Mouse (Mus musculus): ENCODE data around the gene Gm11084. TPM values are rescaled to one million over a fixed set of nuclear protein-coding genes. Genes with fewer than 3 reads are reported as not detected.

Gm11084 gene
- polyA plus RNA-seq, 1 experiment from 2014 or later, result not detected

DNA sequence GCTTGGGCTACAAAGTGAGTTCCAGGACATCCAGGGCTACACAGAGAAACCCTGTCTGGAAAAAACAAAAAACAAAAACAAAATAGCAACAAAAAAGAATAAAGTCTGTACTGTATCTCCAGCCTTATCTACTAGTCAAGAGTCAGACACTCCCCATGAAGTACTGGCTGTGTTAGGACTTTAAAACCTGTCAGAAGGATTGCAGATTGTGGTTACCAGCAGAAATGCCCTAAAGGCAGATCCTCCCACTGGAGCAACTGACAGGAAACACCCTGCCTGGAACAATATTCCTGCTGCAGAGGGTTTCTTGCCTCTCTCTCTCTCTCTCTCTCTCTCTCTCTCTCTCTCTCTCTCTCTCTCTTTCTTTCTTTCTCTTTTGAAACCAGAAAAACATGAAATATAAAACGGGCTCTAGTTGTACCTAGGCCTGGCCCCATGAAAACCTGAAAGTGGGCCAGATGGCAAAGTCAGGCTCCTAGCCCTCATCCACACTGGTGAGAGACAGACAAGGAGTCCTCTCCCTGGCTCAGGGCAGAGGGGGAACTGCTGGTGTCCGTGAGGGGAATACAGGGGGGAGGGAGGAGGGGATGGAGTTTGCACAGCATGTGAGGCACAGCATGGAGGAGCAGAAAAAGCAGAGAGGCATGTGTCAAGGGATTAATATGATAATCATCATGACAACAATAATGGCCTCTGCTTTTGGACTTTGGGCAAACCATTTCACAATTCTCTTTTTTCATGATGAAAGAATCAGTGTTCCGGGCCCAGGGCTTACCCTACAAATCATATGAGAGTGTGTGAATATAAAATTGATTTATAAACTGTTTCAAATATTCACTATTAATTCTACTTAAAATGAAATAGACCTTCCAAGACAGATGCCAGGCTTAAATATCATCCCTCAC, 19.3 kb upstream of the Gm11084 start:
- Histone ChIP-seq H3K36me3 (no peaks in the 10 kb centered on the region), H3K4me3 (replicated peaks) (no peak overlapping the region), H3K4me1 (peaks cover 25% of the 10 kb centered on the region), H3K9me3 (no peaks in the 10 kb centered on the region), H3K4me2 (no peak overlapping the region), H3K27me3 (replicated peaks) (no peaks in the 10 kb centered on the region), H3K9ac (no peak overlapping the region), H3K27ac (peak overlapping the region; percentile 91)
- ATAC-seq (ENCODE audit: insufficient read depth, low FRiP score, low read depth), result no peak
- 40% methylated on average over 3 of the region's 3 CpGs for whole genome bisulfite sequencing

DNA sequence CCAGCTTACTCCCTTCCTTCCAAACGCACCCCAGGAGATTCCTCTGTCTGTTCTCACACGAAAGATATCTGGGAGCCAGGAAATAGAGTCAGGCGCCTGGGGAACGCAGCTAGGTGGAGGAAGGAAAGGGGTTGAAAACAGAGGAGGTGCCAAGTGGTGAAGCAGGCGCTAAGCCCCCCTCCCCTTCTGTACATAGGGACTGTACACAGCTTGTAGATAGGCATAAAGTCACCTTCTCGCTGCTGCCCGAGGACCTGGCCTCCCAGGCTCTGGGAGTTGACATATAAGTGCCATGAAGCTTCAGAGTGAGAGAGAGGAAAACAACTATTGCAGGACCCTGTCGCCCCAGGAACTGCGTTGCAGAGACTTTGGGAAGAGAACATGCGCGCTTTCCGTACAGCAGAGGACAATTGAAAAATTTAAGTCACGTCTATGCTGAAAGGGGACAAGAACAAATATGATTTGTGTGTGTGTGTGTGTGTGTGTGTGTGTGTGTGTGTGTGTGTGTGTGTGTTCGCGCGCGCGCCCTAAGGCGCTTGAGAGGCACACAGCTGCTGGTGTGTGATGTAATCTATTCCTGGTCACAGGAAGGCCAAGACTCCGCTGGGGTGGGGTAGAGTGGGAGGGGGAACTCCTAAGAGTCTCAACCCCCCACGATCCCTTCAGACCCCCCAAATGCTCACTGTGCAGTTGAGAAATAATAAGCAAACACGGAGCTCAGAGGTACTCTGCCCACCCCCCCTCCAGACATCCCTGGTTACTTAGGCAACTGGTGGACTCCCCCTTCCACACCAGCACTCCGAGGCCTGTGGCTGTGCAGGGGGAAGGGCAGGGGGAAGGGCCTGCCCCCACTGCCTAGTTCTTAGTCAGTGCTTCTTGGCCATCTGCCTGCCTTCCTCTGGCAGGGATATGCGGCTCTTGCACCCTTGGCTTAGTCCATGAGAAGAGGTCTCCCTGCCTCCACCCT, 17.5 kb upstream of the Gm11084 start:
- peak overlapping the region; percentile 53 for H3K4me2 ChIP-seq
- H3K9ac ChIP-seq, result no peak overlapping the region; the same call in 1 of the 2 replicates
- peak; percentile 86 for ATAC-seq (ENCODE audit: insufficient read depth, low FRiP score, low read depth)
- H3K4me3 ChIP-seq (replicated peaks), result peak overlapping the region; percentile 26
- WGBS, result 9% methylated on average over 24 of the region's 24 CpGs
- peak overlapping the region; percentile 91 for H3K27ac ChIP-seq
- no peaks in the 10 kb centered on the region for H3K9me3 ChIP-seq
- H3K27me3 ChIP-seq (replicated peaks), result no peaks in the 10 kb centered on the region
- H3K36me3 ChIP-seq, result no peaks in the 10 kb centered on the region
- peaks cover 25% of the 10 kb centered on the region for H3K4me1 ChIP-seq

DNA sequence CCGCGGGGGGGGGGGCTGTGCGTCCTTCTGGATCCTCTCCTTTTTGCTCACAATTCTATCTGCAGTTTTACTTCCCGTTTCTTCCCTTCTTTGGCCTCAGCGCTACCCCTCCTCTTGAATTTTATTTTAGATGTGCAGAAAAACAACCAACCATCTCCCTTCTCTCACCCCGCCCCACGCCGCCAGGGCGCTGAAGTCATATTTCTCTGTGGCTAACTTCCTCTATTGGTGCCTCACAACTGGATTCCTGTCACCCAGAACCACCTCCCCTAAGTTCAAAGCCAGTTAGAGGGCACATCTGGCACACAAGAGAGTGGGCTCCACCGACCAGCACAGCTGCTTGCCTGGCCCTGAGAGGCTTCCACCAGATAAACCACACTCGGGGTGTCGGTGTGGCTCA, 16.5 kb upstream of the Gm11084 start:
- no peaks in the 10 kb centered on the region for H3K27me3 ChIP-seq (replicated peaks)
- no peaks in the 10 kb centered on the region for H3K36me3 ChIP-seq
- H3K4me1 ChIP-seq, result peaks cover 25% of the 10 kb centered on the region
- 42% methylated on average over 11 of the region's 12 CpGs for WGBS
- peak overlapping the region; percentile 91 for H3K27ac ChIP-seq
- peak overlapping the region; percentile 16; the same call in 1 of the 2 replicates for H3K4me2 ChIP-seq
- no peak for ATAC-seq (ENCODE audit: insufficient read depth, low FRiP score, low read depth)
- H3K9ac ChIP-seq, result no peak overlapping the region
- H3K9me3 ChIP-seq, result no peaks in the 10 kb centered on the region
- H3K4me3 ChIP-seq (replicated peaks), result no peak overlapping the region

DNA sequence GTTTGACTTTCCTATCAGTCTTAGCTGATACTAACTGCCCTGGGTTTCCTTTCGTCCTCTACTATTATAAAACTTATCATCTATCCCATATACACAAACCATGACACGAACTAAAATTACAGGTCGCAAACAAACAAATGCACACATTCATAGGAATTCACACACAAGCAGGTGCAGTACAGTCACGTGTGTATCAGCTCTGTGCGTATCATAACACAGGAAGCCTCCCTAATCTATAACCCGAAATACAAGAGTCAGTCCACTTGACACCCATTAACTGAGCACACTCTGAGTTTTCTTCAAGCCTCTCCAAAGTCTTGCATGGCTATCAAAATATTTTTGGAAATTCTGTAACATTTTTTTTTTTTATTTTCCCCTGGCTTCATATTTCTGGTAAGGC, 15.9 kb upstream of the Gm11084 start:
- Histone ChIP-seq H3K9ac (no peak overlapping the region), H3K27ac (no peak overlapping the region), H3K27me3 (replicated peaks) (no peaks in the 10 kb centered on the region), H3K4me1 (peaks cover 25% of the 10 kb centered on the region), H3K4me3 (replicated peaks) (no peak overlapping the region), H3K36me3 (no peaks in the 10 kb centered on the region), H3K4me2 (no peak overlapping the region), H3K9me3 (no peaks in the 10 kb centered on the region)
- no peak for ATAC-seq (ENCODE audit: insufficient read depth, low FRiP score, low read depth)
- 79% methylated on average over 6 of the region's 6 CpGs for WGBS

DNA sequence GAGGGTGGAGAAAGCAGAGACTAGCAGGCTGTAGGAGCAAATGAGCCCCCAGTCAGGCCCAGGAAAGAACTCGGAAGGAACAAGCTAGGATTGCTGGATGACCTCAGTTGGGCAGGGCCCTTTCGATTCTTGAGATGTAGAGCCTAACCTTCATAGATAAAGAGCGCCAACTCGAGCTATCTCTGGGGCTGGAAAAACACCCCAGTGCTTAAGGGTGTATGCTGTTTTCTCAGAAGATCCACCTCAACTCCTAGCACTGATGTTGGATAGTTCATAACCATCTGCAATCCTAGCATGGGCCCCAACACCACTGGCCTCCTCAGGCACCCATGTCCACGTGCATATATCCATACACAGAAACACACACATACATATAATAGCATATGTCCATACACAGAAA, 15.5 kb upstream of the Gm11084 start:
- no peak overlapping the region for H3K4me3 ChIP-seq (replicated peaks)
- H3K27ac ChIP-seq, result no peak overlapping the region
- H3K4me2 ChIP-seq, result no peak overlapping the region
- no peaks in the 10 kb centered on the region for H3K27me3 ChIP-seq (replicated peaks)
- peak; percentile 32; the same call in 1 of the 2 replicates for ATAC-seq (ENCODE audit: insufficient read depth, low FRiP score, low read depth)
- H3K9ac ChIP-seq, result no peak overlapping the region
- H3K9me3 ChIP-seq, result no peaks in the 10 kb centered on the region
- H3K36me3 ChIP-seq, result no peaks in the 10 kb centered on the region
- H3K4me1 ChIP-seq, result peaks cover 27% of the 10 kb centered on the region
- 87% methylated on average over 5 of the region's 5 CpGs for WGBS

DNA sequence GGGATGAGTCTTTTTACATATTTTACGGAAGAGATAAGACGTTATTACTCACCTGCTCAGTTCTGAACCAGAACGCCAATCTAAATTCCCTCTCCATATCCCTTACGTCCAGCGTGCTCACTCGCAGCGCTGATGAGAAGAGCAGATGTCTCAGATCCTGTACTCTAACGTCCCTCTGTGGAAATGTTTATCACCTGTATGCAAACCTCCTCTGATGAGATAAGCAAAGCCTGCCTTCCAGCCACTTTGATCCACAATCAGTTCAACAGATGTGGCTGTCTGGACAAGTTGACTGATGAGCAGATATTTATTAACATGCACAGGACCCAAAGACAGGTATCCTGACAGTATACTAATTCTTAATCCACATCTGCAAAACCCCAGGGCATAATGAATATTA, 13.7 kb upstream of the Gm11084 start:
- WGBS, result 52% methylated on average over 8 of the region's 8 CpGs
- Histone ChIP-seq H3K27ac (no peak overlapping the region), H3K4me3 (replicated peaks) (no peak overlapping the region), H3K36me3 (no peaks in the 10 kb centered on the region), H3K9ac (no peak overlapping the region), H3K4me1 (peaks cover 36% of the 10 kb centered on the region), H3K9me3 (no peaks in the 10 kb centered on the region), H3K4me2 (no peak overlapping the region), H3K27me3 (replicated peaks) (no peaks in the 10 kb centered on the region)
- no peak for ATAC-seq (ENCODE audit: insufficient read depth, low FRiP score, low read depth)

DNA sequence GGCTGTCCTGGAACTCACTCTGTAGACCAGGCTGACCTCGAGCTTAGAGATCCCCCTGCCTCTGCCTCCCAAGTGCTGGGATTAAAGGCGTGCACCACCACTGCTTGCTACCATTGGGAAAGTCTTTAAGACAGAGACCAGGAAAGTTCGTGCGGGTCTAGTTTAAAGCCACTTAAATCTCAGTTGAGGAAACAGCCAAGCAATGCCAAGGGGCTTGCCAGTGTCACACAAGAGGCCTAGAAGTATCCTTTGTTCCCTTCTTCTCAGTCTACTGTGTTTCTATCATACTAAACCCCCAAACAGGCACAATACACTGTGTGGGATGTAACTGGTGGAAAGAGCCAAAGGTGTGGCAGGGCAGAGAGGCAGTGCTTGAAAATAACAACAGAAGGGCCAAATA, 11.1 kb upstream of the Gm11084 start:
- WGBS, result 91% methylated on average over 4 of the region's 4 CpGs
- Histone ChIP-seq H3K27ac (no peak overlapping the region), H3K4me1 (peaks cover 15% of the 10 kb centered on the region), H3K9me3 (no peaks in the 10 kb centered on the region), H3K27me3 (replicated peaks) (no peaks in the 10 kb centered on the region), H3K4me2 (no peak overlapping the region), H3K36me3 (no peaks in the 10 kb centered on the region), H3K9ac (no peak overlapping the region), H3K4me3 (replicated peaks) (no peak overlapping the region)
- ATAC-seq (ENCODE audit: insufficient read depth, low FRiP score, low read depth), result no peak

DNA sequence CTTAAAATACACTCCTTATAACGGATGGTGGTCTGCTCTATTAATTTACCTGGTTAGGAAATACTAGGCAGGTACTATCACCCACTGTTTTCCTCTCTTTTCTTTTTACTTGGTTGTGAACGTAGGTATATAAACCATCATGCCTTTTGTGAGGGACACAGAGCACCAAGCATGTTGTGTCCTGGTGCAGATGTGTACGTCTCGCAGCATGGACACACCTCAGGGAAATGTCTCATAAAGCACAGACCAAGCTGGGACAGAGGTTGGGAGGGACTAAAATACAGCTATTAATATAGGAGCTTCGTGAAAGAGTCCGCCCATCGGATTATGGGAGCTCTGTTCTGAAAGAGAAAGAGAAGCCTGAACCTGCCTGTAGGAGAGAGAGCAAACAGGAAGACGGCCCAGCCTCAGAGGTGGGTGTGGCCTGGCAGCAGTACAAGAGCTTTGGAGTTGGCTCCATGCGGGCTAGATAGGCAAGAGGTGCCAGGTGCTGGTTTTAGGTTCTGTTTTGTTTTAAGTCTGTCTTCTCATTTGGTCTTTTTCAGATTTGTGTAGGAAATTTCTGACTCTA, 10.4 kb upstream of the Gm11084 start:
- no peaks in the 10 kb centered on the region for H3K9me3 ChIP-seq
- no peak overlapping the region for H3K9ac ChIP-seq
- H3K27ac ChIP-seq, result peak overlapping the region; percentile 87
- H3K4me1 ChIP-seq, result peaks cover 15% of the 10 kb centered on the region
- peak overlapping the region; percentile 8; the same call in 1 of the 2 replicates for H3K4me2 ChIP-seq
- WGBS, result 43% methylated on average over 9 of the region's 9 CpGs
- H3K27me3 ChIP-seq (replicated peaks), result no peaks in the 10 kb centered on the region
- ATAC-seq (ENCODE audit: insufficient read depth, low FRiP score, low read depth), result peak; percentile 54; the same call in 1 of the 2 replicates
- H3K36me3 ChIP-seq, result no peaks in the 10 kb centered on the region
- H3K4me3 ChIP-seq (replicated peaks), result no peak overlapping the region

DNA sequence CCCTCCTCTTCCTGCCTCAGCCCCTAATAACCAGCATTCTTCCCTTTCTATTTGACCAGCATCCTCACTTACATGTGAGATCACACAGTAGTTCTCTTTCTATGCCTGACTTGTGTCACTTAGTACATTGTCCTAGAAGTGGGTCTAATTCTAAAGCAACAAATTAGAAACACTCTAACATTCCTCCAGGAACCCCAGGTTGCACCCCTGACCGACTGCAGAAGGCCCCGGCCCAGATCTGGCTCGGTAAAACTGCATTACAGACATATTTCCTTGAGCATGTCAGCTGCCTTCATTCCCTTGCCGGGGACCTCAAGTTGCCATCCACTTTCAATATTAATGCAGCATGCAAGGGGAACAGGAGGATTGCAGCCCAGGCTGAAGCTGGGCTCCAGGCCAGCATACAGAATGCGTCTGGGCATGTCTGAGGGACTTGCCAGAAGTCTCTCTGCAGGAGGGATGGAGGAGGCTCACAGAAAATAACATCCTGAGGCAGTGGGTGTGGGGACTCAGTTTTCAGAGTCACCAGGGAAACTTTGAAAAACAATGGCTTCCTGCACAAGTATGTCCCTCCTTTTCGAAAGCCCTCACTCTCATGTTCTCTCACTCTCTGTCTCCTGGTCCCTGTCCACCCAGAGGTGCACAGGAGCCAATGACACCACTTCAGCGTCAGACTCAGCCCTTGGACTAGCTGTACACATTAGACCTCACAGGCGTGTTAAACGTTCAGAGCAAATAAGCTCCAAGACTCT, 9.0 kb upstream of the Gm11084 start:
- H3K4me2 ChIP-seq, result peak overlapping the region; percentile 4; the same call in 1 of the 2 replicates
- H3K36me3 ChIP-seq, result no peaks in the 10 kb centered on the region
- peaks cover 15% of the 10 kb centered on the region for H3K4me1 ChIP-seq
- no peaks in the 10 kb centered on the region for H3K9me3 ChIP-seq
- 38% methylated on average over 9 of the region's 9 CpGs for WGBS
- H3K9ac ChIP-seq, result no peak overlapping the region
- H3K27ac ChIP-seq, result peak overlapping the region; percentile 87
- peak; percentile 69; the same call in 1 of the 2 replicates for ATAC-seq (ENCODE audit: insufficient read depth, low FRiP score, low read depth)
- no peaks in the 10 kb centered on the region for H3K27me3 ChIP-seq (replicated peaks)
- no peak overlapping the region for H3K4me3 ChIP-seq (replicated peaks)

DNA sequence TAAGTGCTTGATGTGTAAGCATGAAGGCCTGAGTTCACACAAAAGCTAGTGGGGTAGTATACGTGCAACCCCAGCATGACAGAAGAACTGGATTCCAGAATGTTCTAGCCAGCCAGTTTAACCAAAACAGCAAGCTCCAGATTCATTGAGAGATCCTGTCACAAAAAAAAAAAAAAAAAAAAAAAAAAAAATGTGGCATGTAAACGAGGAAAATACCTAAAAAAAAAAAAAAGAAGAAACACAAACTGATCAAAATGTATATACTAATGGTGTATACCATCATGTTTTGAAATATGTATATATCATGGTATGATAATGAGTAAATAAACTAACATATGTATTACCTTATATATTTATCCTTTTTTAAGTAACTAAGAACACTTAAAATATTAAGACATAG, 7.6 kb upstream of the Gm11084 start:
- WGBS, result 55% methylated on average over 2 of the region's 2 CpGs
- H3K4me3 ChIP-seq (replicated peaks), result no peak overlapping the region
- H3K4me1 ChIP-seq, result peaks cover 15% of the 10 kb centered on the region
- H3K9ac ChIP-seq, result no peak overlapping the region
- no peak for ATAC-seq (ENCODE audit: insufficient read depth, low FRiP score, low read depth)
- H3K27ac ChIP-seq, result no peak overlapping the region
- no peaks in the 10 kb centered on the region for H3K36me3 ChIP-seq
- H3K4me2 ChIP-seq, result no peak overlapping the region
- no peaks in the 10 kb centered on the region for H3K27me3 ChIP-seq (replicated peaks)
- H3K9me3 ChIP-seq, result no peaks in the 10 kb centered on the region

DNA sequence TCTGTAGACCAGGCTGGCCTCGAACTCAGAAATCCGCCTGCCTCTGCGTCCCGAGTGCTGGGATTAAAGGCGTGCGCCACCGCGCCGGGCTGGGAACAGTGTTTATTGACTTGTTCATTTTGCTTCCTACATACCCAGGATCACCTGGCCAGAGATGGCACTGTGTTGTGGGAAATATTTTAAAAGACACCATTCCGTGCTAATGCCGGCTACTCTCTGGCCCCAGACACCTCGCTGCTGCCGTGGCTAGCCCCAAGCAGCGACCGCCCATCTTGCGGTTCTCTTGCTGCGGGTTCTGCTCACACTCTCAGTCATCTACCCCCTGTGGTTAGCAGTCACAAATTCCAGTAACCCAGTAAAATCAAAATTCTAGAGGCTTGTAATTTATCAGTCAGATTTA, 6.0 kb upstream of the Gm11084 start:
- Histone ChIP-seq H3K4me1 (peaks cover 15% of the 10 kb centered on the region), H3K36me3 (no peaks in the 10 kb centered on the region), H3K27me3 (replicated peaks) (no peaks in the 10 kb centered on the region), H3K4me2 (no peak overlapping the region), H3K27ac (no peak overlapping the region), H3K9me3 (no peaks in the 10 kb centered on the region), H3K4me3 (replicated peaks) (no peak overlapping the region), H3K9ac (no peak overlapping the region)
- 94% methylated on average over 17 of the region's 17 CpGs for WGBS
- ATAC-seq (ENCODE audit: insufficient read depth, low FRiP score, low read depth), result no peak

Data from stomach, embryonic 15.5 days (tissue).